Mouse (Mus musculus): ENCODE results near the gene Polr1a.
"Not testable (repeated sequence)": the region's sequence is repeated elsewhere in the genome, so short reads cannot be mapped to it uniquely, and the experiment has no call there.

Polr1a gene

GRCm38 (mm10) chr6:71908481-71909381, at the start of gene Polr1a, which contains the start of gene Ptcd3:
TSS of gene Polr1a (plus strand) at chr6:71909053.
TSS of gene Ptcd3 (minus strand) at chr6:71908750.
- peak; percentile 91 for DNase-seq (ENCODE audit: low spot score)

- peak; percentile 29 for DNase-seq (ENCODE audit: low spot score)
Observed at GRCm38 (mm10) chr6:71867751-71868150, 41.1 kb upstream of the Polr1a start.

- no peak for DNase-seq (ENCODE audit: low spot score)
Observed at GRCm38 (mm10) chr6:71868809-71869208, 40.0 kb upstream of the Polr1a start.

GRCm38 (mm10) chr6:71871396-71871795, 37.5 kb upstream of the Polr1a start:
- DNase-seq (ENCODE audit: low spot score): no peak

GRCm38 (mm10) chr6:71877965-71878760, 30.7 kb upstream of the Polr1a start:
- DNase-seq (ENCODE audit: low spot score): no peak

- no peak for DNase-seq (ENCODE audit: low spot score)
Observed at GRCm38 (mm10) chr6:71893263-71893662, 15.6 kb upstream of the Polr1a start.

GRCm38 (mm10) chr6:71907702-71908235, 1.1 kb upstream of the Polr1a start:
- DNase-seq (ENCODE audit: low spot score): no peak

GRCm38 (mm10) chr6:71909384-71909783, 531 bp downstream of the Polr1a start:
- peak; percentile 11 for DNase-seq (ENCODE audit: low spot score)

GRCm38 (mm10) chr6:71909840-71910239, 987 bp downstream of the Polr1a start:
- DNase-seq (ENCODE audit: low spot score): no peak

- DNase-seq (ENCODE audit: low spot score): no peak
Observed at GRCm38 (mm10) chr6:71911686-71912450, 3.0 kb downstream of the Polr1a start.

GRCm38 (mm10) chr6:71920752-71921151, 11.9 kb downstream of the Polr1a start:
- no peak for DNase-seq (ENCODE audit: low spot score)

- not testable (repeated sequence) for DNase-seq (ENCODE audit: low spot score)
Observed at GRCm38 (mm10) chr6:71925233-71925632, 16.4 kb downstream of the Polr1a start.

- DNase-seq (ENCODE audit: low spot score): peak; percentile 78
Observed at GRCm38 (mm10) chr6:71927911-71928310, 19.1 kb downstream of the Polr1a start.

- DNase-seq (ENCODE audit: low spot score): peak; percentile 35
Observed at GRCm38 (mm10) chr6:71930053-71930452, 21.2 kb downstream of the Polr1a start.

- no peak for DNase-seq (ENCODE audit: low spot score)
Observed at GRCm38 (mm10) chr6:71930830-71931437, 22.1 kb downstream of the Polr1a start.

- DNase-seq (ENCODE audit: low spot score): no peak
Observed at GRCm38 (mm10) chr6:71932347-71932746, 23.5 kb downstream of the Polr1a start.

- peak; percentile 12 for DNase-seq (ENCODE audit: low spot score)
Observed at GRCm38 (mm10) chr6:71934081-71934556, 25.3 kb downstream of the Polr1a start.

GRCm38 (mm10) chr6:71935737-71936136, 26.9 kb downstream of the Polr1a start:
- no peak for DNase-seq (ENCODE audit: low spot score)

GRCm38 (mm10) chr6:71940912-71941311, 32.1 kb downstream of the Polr1a start:
- no peak for DNase-seq (ENCODE audit: low spot score)

- DNase-seq (ENCODE audit: low spot score): peak; percentile 26
Observed at GRCm38 (mm10) chr6:71945101-71945500, 36.2 kb downstream of the Polr1a start.

- DNase-seq (ENCODE audit: low spot score): no peak
Observed at GRCm38 (mm10) chr6:71946121-71946520, 37.3 kb downstream of the Polr1a start.
